Mouse (Mus musculus) hindbrain, embryonic 11.5 days (tissue): ENCODE measurements around the gene Crygb. TPM values are rescaled to one million over a fixed set of nuclear protein-coding genes. Genes with fewer than 3 reads are reported as not detected.

ENCODE experiments used
- ATAC-seq: fragments of 200-750 bp; cut with Nextera tagmentation; 2 replicates; pipeline ENCODE4 v1.8.0; 2017; ENCODE audit warnings: mild to moderate bottlenecking, moderate TSS enrichment, moderate library complexity; ENCODE audit not compliant: low FRiP score
- DNase-seq: peaks from one replicate; pipeline ENCODE4 v3.0.0-alpha.2; 2015; ENCODE audit warnings: low spot score
- H3K27ac ChIP-seq: fragments of 300-500 bp; sonication (generic); 2 replicates; pipeline ENCODE4 v1.5.1; 2014; ENCODE audit warnings: mild to moderate bottlenecking, low read depth, low read length
- H3K27me3 ChIP-seq: fragments of 300-500 bp; sonication (generic); 2 replicates; pipeline ENCODE4 v1.6.1; 2014; ENCODE audit warnings: mild to moderate bottlenecking, low read length, moderate library complexity, mixed read lengths; ENCODE audit not compliant: control insufficient read depth, insufficient read depth
- H3K36me3 ChIP-seq: fragments of 300-500 bp; sonication (generic); 2 replicates; pipeline ENCODE4 v1.6.1; 2014; ENCODE audit warnings: mild to moderate bottlenecking, low read length, moderate library complexity, mixed read lengths; ENCODE audit not compliant: control insufficient read depth, insufficient read depth
- H3K4me1 ChIP-seq: fragments of 300-500 bp; sonication (generic); replicated peaks from 2 replicates; pipeline ENCODE4 v1.6.1; 2014; ENCODE audit warnings: low read length, mixed read lengths; ENCODE audit not compliant: control insufficient read depth, insufficient read depth
- H3K4me2 ChIP-seq: fragments of 300-500 bp; sonication (generic); replicated peaks from 2 replicates; pipeline ENCODE4 v1.6.1; 2014; ENCODE audit warnings: mild to moderate bottlenecking, low read depth, low read length
- H3K4me3 ChIP-seq: fragments of 300-500 bp; sonication (generic); 2 replicates; pipeline ENCODE4 v1.5.1; 2014; ENCODE audit warnings: low read depth, low read length
- H3K9ac ChIP-seq: fragments of 300-500 bp; sonication (generic); 2 replicates; pipeline ENCODE4 v1.6.1; 2014; ENCODE audit warnings: low read depth, low read length
- H3K9me3 ChIP-seq: fragments of 300-500 bp; sonication (generic); 2 replicates; pipeline ENCODE4 v1.6.1; 2016; ENCODE audit warnings: low read length; ENCODE audit not compliant: control insufficient read depth
- WGBS: fragments of 180-500 bp; shearing (Covaris S2); extraction: QIAGEN DNeasy Blood & Tissue Kit; methylation state at CpG from one replicate; pipeline ENCODE4 v1.1.7; 2014; 5-methylcytosine and 5-hydroxymethylcytosine counted together
- polyA plus RNA-seq: library from polyadenylated mRNA; unstranded; fragments of >200 nt; fragmentation: Nextera tagmentation; extraction: Ambion mirVana; gene quantifications from 2 replicates; pipeline ENCODE4 v1.2.1, GENCODE M21; 2014

Crygb gene
- polyA plus RNA-seq, 1 experiment from 2014 or later, result not detected

- H3K4me2 ChIP-seq, result no peak overlapping the region
- no peak overlapping the region for H3K4me3 ChIP-seq
- no peaks in the 10 kb centered on the region for H3K36me3 ChIP-seq
- DNase-seq, result no peak
- no peaks in the 10 kb centered on the region for H3K4me1 ChIP-seq
- no peak for ATAC-seq
- WGBS, result 74% methylated on average over 2 of the region's 2 CpGs
- H3K9me3 ChIP-seq, result no peaks in the 10 kb centered on the region
- H3K27me3 ChIP-seq, result no peaks in the 10 kb centered on the region
- H3K27ac ChIP-seq, result no peak overlapping the region
- no peak overlapping the region for H3K9ac ChIP-seq
Observed at GRCm38 (mm10) chr1:65090370-65090769, 8.3 kb upstream of the Crygb start.

DNA sequence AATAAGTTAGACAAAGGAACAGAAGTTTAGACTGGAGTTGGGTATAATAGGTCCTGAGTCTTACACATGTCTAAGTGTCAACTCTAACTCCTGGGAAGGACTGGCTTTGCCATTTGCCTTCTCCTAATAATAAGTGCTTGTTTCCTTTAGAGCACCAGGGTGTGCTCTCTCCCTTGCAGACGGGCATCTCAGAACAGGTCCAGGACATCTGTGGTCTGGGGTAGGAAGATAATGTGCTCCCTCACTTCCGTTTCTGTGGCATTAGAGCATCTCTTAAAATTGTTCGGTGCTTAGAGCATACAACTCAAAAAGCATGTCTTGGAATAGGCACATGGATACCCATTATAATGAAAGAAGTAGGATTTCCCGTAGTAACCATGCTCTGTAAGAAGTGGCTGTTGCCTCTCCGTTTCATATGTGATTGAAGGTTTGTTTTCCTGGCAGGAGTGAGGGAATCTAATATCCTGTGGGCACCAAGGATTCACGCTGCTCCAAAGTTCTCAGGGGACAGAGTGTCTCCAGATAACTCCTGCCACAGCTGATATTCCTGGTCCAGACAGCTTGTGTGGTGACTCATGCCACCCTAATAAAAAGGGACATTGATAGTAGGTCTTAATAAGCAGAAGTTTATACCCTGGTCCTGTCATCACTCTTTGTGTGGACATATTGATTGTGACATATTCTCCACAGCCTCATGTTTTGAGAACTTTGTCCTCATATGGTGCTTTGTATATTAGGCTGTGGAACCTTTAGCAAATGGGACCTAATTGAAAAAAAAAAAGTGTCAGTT lies 6.7 kb upstream of the Crygb start:
- H3K4me1 ChIP-seq, result no peaks in the 10 kb centered on the region
- ATAC-seq (no peak), DNase-seq (no peak)
- H3K4me3 ChIP-seq, result no peak overlapping the region
- no peak overlapping the region for H3K4me2 ChIP-seq
- H3K27ac ChIP-seq, result no peak overlapping the region
- WGBS, result 84% methylated on average over 6 of the region's 6 CpGs
- H3K36me3 ChIP-seq, result no peaks in the 10 kb centered on the region
- H3K9me3 ChIP-seq, result no peaks in the 10 kb centered on the region
- H3K9ac ChIP-seq, result no peak overlapping the region
- no peaks in the 10 kb centered on the region for H3K27me3 ChIP-seq

DNA sequence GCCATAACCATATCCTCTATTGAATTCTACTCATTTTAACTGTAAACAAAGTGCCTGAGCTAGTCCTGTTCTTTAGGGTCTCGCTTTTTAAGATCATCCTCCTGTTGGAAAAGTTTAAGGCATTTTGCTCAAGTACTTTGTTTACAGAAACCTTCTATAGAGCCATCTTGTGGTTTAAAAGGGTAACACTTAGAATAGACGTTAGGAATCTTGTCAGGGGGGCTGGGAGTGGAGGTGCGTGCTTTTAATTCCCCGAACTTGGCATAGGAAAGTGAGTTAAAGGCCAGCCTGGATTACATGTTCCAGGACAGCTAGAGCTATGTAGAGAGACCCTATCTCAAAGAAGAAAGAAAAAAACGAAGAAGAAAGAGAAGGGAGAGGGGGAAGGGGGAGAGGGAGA lies 6.5 kb downstream of the Crygb start:
- no peaks in the 10 kb centered on the region for H3K4me1 ChIP-seq
- H3K9me3 ChIP-seq, result no peaks in the 10 kb centered on the region
- H3K36me3 ChIP-seq, result no peaks in the 10 kb centered on the region
- H3K4me3 ChIP-seq, result no peak overlapping the region
- H3K27ac ChIP-seq, result no peak overlapping the region
- ATAC-seq (no peak), DNase-seq (no peak)
- no peak overlapping the region for H3K4me2 ChIP-seq
- no peak overlapping the region for H3K9ac ChIP-seq
- H3K27me3 ChIP-seq, result no peaks in the 10 kb centered on the region
- WGBS, result 28% methylated on average over 5 of the region's 5 CpGs

DNA sequence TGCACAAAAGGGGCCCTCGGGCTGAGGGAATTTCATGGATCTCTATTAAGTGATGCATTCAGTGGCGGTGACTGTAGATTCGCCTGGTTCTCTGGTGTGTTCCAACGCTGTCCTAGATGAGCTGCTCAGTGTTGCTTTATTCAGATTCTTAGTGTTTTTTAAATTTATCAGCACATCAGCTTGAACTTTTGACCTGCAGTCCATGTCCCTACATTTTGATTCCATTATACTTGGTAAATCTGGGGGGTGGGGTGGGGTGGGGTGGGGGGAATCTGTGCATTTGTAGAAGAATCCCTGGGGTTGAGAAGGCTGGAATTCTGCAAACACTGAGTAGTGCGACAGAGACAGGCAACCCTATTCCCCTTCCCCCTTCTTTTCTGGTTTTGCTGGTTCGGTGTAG lies 8.5 kb downstream of the Crygb start, which contains the start of gene Crygc:
Crygc (minus strand) TSS at position 101 of the 400 bp plus-strand sequence.
- no peaks in the 10 kb centered on the region for H3K9me3 ChIP-seq

GRCm38 (mm10) chr1:65067842-65068241 lies 14.2 kb downstream of the Crygb start:
- no peak overlapping the region for H3K9ac ChIP-seq
- H3K9me3 ChIP-seq, result no peaks in the 10 kb centered on the region
- H3K36me3 ChIP-seq, result no peaks in the 10 kb centered on the region
- H3K27me3 ChIP-seq, result no peaks in the 10 kb centered on the region
- H3K27ac ChIP-seq, result no peak overlapping the region
- H3K4me1 ChIP-seq, result no peaks in the 10 kb centered on the region
- H3K4me2 ChIP-seq, result no peak overlapping the region
- ATAC-seq, result no peak
- H3K4me3 ChIP-seq, result no peak overlapping the region
- DNase-seq, result no peak

More for the DNA sequence above, 8.5 kb downstream of the Crygb start, which contains the start of gene Crygc:
- DNase-seq (no peak), ATAC-seq (no peak)
- no peaks in the 10 kb centered on the region for H3K36me3 ChIP-seq
- H3K4me2 ChIP-seq, result no peak within 1 kb of the TSS
- H3K27me3 ChIP-seq, result no peaks in the 10 kb centered on the region
- no peak within 1 kb of the TSS for H3K27ac ChIP-seq
- no peak within 1 kb of the TSS for H3K9ac ChIP-seq
- 71% methylated on average over 6 of the region's 6 CpGs for WGBS
- H3K4me3 ChIP-seq, result no peak within 1 kb of the TSS
- no peaks in the 10 kb centered on the region for H3K4me1 ChIP-seq

DNA sequence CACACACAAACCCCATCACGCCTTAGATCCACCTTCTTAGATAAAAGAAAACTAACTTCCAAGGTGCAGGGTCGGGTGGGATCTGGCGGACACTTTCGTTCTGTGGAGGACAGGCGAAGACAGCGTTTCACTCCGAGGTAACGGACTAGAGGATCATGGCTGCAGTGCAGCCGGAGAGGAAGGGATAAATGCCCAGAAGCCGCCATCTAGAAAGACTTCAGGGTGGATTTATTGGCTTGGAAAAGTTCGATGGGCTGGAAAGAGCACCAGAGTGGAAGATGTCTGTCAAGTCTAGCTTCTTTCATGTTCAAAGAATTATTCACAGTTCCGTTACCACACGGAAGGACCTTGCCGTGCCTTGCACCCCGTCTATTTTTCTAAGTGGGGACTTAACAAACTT lies 17.9 kb downstream of the Crygb start:
- H3K9ac ChIP-seq, result no peak overlapping the region

DNA sequence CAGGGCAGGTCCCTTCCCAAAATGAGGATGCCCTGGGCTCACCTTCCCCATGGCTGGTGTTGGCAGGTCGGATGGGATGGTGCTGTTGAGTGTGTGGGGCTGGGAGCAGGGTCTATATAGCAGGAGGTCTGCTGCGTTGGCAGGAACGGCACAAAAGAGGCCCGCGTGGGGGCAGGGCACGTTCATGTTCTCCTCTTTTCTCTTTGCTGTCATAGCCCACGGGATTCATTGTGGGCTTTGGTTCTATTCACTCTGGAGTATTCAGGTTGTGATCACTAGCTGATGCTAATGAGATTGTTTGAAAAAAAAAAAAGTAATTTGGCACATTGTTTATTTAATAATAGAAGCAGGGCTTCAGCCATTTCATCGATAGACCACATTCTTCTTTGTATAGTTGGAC lies 18.7 kb downstream of the Crygb start, which contains the start of gene Crygd:
Crygd (minus strand) TSS at position 101 of the 400 bp plus-strand sequence.
- no peak within 1 kb of the TSS for H3K9ac ChIP-seq
- no peaks in the 10 kb centered on the region for H3K36me3 ChIP-seq
- H3K9me3 ChIP-seq, result no peaks in the 10 kb centered on the region
- DNase-seq (no peak), ATAC-seq (no peak)
- H3K27ac ChIP-seq, result no peak within 1 kb of the TSS
- H3K4me3 ChIP-seq, result no peak within 1 kb of the TSS
- no peaks in the 10 kb centered on the region for H3K4me1 ChIP-seq
- H3K27me3 ChIP-seq, result no peaks in the 10 kb centered on the region
- WGBS, result 69% methylated on average over 8 of the region's 8 CpGs
- H3K4me2 ChIP-seq, result no peak within 1 kb of the TSS

More for the DNA sequence above, 17.9 kb downstream of the Crygb start:
- Histone ChIP-seq H3K4me2 (no peak overlapping the region), H3K4me3 (no peak overlapping the region), H3K36me3 (no peaks in the 10 kb centered on the region), H3K4me1 (no peaks in the 10 kb centered on the region), H3K27ac (no peak overlapping the region), H3K27me3 (no peaks in the 10 kb centered on the region), H3K9me3 (no peaks in the 10 kb centered on the region)
- DNase-seq (no peak), ATAC-seq (no peak)
- WGBS, result 82% methylated on average over 15 of the region's 15 CpGs

GRCm38 (mm10) chr1:65052140-65052539 lies 29.9 kb downstream of the Crygb start:
- no peak for DNase-seq
- H3K9ac ChIP-seq, result no peak overlapping the region
- no peaks in the 10 kb centered on the region; the same call in 1 of the 2 replicates for H3K4me1 ChIP-seq
- no peak overlapping the region for H3K4me3 ChIP-seq
- H3K36me3 ChIP-seq, result no peaks in the 10 kb centered on the region
- ATAC-seq, result no peak
- WGBS, result 42% methylated on average over 2 of the region's 2 CpGs
- no peak overlapping the region for H3K4me2 ChIP-seq
- no peaks in the 10 kb centered on the region for H3K9me3 ChIP-seq
- no peak overlapping the region for H3K27ac ChIP-seq
- H3K27me3 ChIP-seq, result no peaks in the 10 kb centered on the region

DNA sequence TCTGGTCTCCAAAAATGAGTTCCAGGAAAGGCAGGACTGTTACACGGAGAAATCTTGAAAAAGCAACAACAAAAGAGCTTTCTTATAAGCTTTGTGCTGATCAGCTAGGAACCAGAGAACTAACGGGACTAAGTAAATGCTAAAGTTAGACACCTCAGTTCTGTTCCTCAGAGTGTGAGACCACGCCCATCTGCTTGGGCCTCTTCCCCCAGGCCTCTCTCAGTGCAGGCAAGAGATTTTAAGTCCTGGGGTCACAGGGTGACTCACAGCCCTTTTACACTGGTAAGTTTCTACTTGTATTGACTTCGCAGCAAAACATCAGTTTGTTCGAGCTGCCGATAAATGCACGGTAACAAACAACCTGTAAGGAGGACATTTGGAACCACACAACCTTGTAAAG lies 30.4 kb downstream of the Crygb start:
- Histone ChIP-seq H3K9me3 (no peaks in the 10 kb centered on the region), H3K27me3 (no peaks in the 10 kb centered on the region), H3K36me3 (no peaks in the 10 kb centered on the region), H3K4me1 (no peaks in the 10 kb centered on the region; the same call in 1 of the 2 replicates), H3K4me3 (no peak overlapping the region), H3K9ac (no peak overlapping the region), H3K27ac (no peak overlapping the region), H3K4me2 (no peak overlapping the region)
- DNase-seq, result no peak
- ATAC-seq, result no peak
- 62% methylated on average over 7 of the region's 7 CpGs for WGBS
